Mouse (Mus musculus): ENCODE results near the gene Dis3. TPM values are rescaled to one million over a fixed set of nuclear protein-coding genes. Genes with fewer than 3 reads are reported as not detected.

The Dis3 gene
- polyA plus RNA-seq, 1 experiment from 2014 or later, result 20.2 TPM

DNA sequence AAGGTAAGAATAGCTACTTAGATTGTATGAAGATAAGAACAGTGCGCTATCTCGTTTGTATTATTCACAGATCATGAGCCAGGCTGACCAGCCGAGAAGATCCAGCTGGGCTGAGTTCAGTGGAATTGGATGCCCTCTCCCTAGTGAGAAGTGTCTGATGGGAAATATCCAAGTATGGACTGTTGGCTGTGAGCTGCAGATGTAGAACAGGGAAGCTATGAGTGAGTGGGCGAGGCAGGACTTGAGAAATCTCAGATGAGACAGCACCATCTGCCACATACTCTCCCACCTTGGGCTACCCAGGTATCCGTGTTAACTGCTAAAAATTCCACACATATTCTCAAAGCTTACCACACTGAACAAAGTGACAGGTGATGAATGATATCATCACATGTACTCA lies 69.6 kb downstream of the Dis3 start:
- Histone ChIP-seq H3K27me3 (ENCODE audit: insufficient read depth, low read length) (no peaks in the 10 kb centered on the region), H3K27ac (no peak overlapping the region), H3K36me3 (ENCODE audit: insufficient read depth, low read length) (peaks cover 9% of the 10 kb centered on the region), H3K4me2 (ENCODE audit: low read length) (no peak overlapping the region), H3K4me1 (replicated peaks; ENCODE audit: insufficient read depth, low read length) (no peaks in the 10 kb centered on the region), H3K4me3 (replicated peaks; ENCODE audit: low read depth, low read length) (no peak overlapping the region), H3K9ac (ENCODE audit: low read depth, low read length) (no peak overlapping the region), H3K9me3 (replicated peaks; ENCODE audit: low read length) (no peaks in the 10 kb centered on the region)
- 68% methylated on average over 5 of the region's 5 CpGs for WGBS
- ATAC-seq (replicated peaks; ENCODE audit: low FRiP score, low read depth), result no peak
- no peak for TF ChIP-seq CTCF (IDR thresholded peaks at IDR 0.05; ENCODE audit: low read depth)
- DNase-seq (ENCODE audit: low spot score), result no peak

Other genes starting within 250 kb of the Dis3 start
- gene Rpl36a-ps1, start 105.5 kb downstream of the Dis3 start, polyA plus RNA-seq (2015; fragmentation: Nextera tagmentation; extraction: Ambion mirVana), result 4.4 and 4.8 TPM in 2 replicates
- gene Mzt1, start 53.6 kb downstream of the Dis3 start, polyA plus RNA-seq (2015; fragmentation: Nextera tagmentation; extraction: Ambion mirVana), result 89.9 and 94.8 TPM in 2 replicates
- 26.4 and 28.8 TPM in 2 replicates for gene Bora, start 53.5 kb downstream of the Dis3 start, polyA plus RNA-seq (2015; fragmentation: Nextera tagmentation; extraction: Ambion mirVana)
- 12.7 and 15.1 TPM in 2 replicates for gene Pibf1, start 346 bp downstream of the Dis3 start, polyA plus RNA-seq (2015; fragmentation: Nextera tagmentation; extraction: Ambion mirVana)
- gene Klf5, start 198.9 kb upstream of the Dis3 start, polyA plus RNA-seq (2015; fragmentation: Nextera tagmentation; extraction: Ambion mirVana), result 8.6 and 10.0 TPM in 2 replicates